Mouse (Mus musculus): ENCODE results near the gene Crb1. TPM values are rescaled to one million over a fixed set of nuclear protein-coding genes. Genes with fewer than 3 reads are reported as not detected.

The Crb1 gene
- polyA plus RNA-seq (2012; rRNA removed): not detected in 2 replicates

DNA sequence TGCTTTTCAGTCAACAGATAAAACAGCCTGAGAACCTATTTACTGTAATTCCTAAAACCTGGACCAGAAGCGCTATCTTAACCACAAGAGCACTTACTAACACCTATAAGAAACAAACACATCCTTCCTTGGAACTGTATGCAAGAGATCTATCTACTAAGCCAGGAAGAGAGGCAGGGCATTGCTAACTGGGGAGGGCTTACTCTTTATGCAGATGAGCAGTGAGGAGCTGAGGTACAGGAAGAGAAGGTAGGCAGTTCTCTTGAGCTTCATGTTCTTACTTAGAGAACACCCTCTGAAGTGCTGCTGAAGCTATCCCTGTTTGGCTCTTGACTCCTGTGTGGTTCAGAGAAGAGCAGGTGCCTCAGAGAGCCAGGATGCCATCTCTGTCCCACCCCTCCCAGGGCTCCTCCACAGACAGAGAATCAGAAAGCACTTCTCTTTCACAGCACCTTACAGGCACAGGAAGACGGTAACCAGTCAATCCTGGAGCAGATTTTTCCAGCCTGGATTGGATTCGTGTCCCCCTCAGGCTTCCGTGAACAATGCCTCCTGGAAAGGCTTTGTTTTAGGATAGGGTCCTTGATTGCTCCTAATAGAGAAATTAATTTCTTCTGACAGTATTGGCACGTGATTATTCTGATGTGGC is at the start of gene Crb1:
Gene Crb1 (minus strand): TSS at position 463 of the 649 bp plus-strand sequence.

DNA sequence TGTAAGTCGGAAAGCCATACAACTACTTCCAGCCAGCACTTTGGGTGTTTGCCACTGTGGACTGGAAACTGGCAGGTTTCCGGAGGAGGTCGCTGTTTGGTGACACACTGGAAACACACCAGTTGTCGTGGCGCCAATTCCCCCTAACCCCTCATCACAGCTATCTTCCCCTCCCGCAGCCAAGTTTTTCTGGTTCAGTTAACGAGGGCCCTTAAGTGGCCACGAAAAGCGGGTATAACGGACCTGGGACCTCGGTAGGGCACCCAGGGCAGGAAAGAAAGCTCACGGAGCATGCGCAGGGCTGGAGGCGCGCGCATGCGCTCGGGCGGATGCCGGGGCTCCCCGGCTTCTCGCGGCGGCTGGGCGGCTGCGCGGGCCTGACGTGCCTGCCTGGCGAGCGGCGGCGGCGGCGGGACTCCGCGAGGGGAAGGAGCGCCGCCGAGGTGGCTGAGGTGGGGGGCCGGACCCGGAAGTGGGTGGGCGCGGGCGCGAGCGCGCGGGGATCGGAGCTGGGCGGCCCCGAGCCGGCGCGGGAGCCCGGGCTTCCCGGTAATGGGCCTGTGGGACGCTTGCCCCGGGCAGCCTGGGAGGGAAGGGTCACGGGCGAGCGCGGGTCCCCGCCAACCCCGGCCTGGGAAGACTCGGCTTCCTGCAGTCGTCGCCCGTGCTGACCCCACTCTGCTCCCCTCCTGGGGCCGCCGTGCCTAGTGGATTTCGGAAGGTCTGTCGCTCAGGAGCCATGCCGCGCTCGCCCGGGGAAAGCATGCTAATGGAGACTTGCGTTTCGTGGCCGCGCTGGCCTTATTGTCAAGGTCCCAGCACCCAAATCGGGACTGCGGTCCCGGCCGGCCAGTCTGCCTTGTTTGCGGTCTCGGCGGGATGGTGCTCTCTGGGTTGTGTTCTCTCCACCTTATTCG is 45.2 kb upstream of the Crb1 start, which contains the start of gene Zbtb41:
Gene Zbtb41 (plus strand): TSS at position 414 of the 917 bp plus-strand sequence.

Other genes with a start within 250 kb of the Crb1 start
- 0.32 and 0.48 TPM in 2 replicates for gene Zbtb41, start 45.2 kb upstream of the Crb1 start, polyA plus RNA-seq (2012; rRNA removed)
- 0.11 and 0.14 TPM in 2 replicates for gene Aspm, start 77.7 kb upstream of the Crb1 start, polyA plus RNA-seq (2012; rRNA removed)
- gene F13b, start 124.6 kb upstream of the Crb1 start, polyA plus RNA-seq (2012; rRNA removed): not detected in 2 replicates
- gene Cfhr1, start 183.2 kb upstream of the Crb1 start, polyA plus RNA-seq (2012; rRNA removed): not detected in 2 replicates

Data from stomach, adult 2 months (tissue).